Mouse (Mus musculus) brain, embryonic 14.5 days (tissue): ENCODE measurements around the gene Osgepl1.
"Not testable (repeated sequence)": the region's sequence is repeated elsewhere in the genome, so short reads cannot be mapped to it uniquely, and the experiment has no call there.

ENCODE experiments used
- CTCF ChIP-seq: fragments of 200-500 bp; IDR thresholded peaks from 2 replicates; pipeline ENCODE4 v1.5.1; 2012; ENCODE audit warnings: inconsistent platforms, mild to moderate bottlenecking, moderate library complexity, borderline replicate concordance; ENCODE audit not compliant: insufficient read depth, insufficient read length; ENCODE audit errors: extremely low read depth
- POLR2A ChIP-seq: fragments of 200-500 bp; IDR thresholded peaks from 2 replicates; pipeline ENCODE4 v1.6.1; 2012; ENCODE audit warnings: mild to moderate bottlenecking, inconsistent platforms, borderline replicate concordance; ENCODE audit not compliant: poor library complexity, insufficient read depth, insufficient read length, severe bottlenecking; ENCODE audit errors: extremely low read depth

- not testable (repeated sequence) for TF ChIP-seq CTCF, POLR2A
These were observed 48.3 kb upstream of the Osgepl1 start for GRCm38 (mm10) chr1:53264958-53265612.
